Mouse (Mus musculus) subcutaneous adipose tissue, adult 2 months (tissue): ENCODE data around the gene Gm20835. TPM values are rescaled to one million over a fixed set of nuclear protein-coding genes. Genes with fewer than 3 reads are reported as not detected.

Source experiments
- polyA plus RNA-seq: library from polyadenylated mRNA; depleted of rRNA; stranded (reverse); fragments of >200 nt; gene quantifications from 2 replicates; pipeline ENCODE4 v1.2.3, GENCODE M21; 2012; ENCODE audit warnings: low replicate concordance; rRNA removed

The Gm20835 gene
- polyA plus RNA-seq = not detected in 2 replicates

DNA sequence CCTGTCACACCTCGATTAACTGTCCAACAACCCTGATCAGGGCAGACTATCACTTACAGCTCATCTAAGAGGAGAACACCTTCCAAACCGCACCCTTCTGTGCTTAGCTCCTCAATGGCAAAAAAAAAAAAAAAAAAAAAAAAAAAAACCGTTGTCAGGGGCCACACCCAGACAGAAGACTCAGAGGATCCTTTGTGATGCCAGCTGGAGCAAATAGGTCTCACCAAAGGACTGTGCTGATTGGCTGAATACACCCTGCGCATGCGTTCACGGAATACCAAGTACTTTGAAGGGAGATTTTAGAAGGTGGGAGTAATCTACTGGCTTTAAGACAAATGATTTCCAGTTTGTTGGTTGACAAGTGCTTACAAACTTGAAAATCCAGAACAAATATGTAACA lies at the start of gene Gm20835:
TSS of gene Gm20835 (minus strand) at position 101 of the 400 bp plus-strand sequence.

